Mouse (Mus musculus) hindbrain, embryonic 13.5 days (tissue): ENCODE measurements around the gene Kpna4. TPM values are rescaled to one million over a fixed set of nuclear protein-coding genes. Genes with fewer than 3 reads are reported as not detected.

Experiments used
- ATAC-seq: fragments of 200-750 bp; cut with Nextera tagmentation; 2 replicates; pipeline ENCODE4 v1.8.0; 2017; ENCODE audit warnings: moderate TSS enrichment; ENCODE audit not compliant: low FRiP score
- H3K27ac ChIP-seq: fragments of 300-500 bp; sonication (generic); 2 replicates; pipeline ENCODE4 v1.5.1; 2015; ENCODE audit warnings: inconsistent platforms, mild to moderate bottlenecking, moderate library complexity
- H3K27me3 ChIP-seq: fragments of 300-500 bp; sonication (generic); 2 replicates; pipeline ENCODE4 v1.6.1; 2015; ENCODE audit warnings: mild to moderate bottlenecking, inconsistent platforms
- H3K36me3 ChIP-seq: fragments of 300-500 bp; sonication (generic); 2 replicates; pipeline ENCODE4 v1.6.1; 2015; ENCODE audit warnings: mild to moderate bottlenecking, inconsistent platforms
- H3K4me1 ChIP-seq: fragments of 300-500 bp; sonication (generic); replicated peaks from 2 replicates; pipeline ENCODE4 v1.6.1; 2015; ENCODE audit warnings: inconsistent platforms
- H3K4me2 ChIP-seq: fragments of 300-500 bp; sonication (generic); 2 replicates; pipeline ENCODE4 v1.6.1; 2015; ENCODE audit warnings: inconsistent platforms, mild to moderate bottlenecking, moderate library complexity
- H3K4me3 ChIP-seq: fragments of 300-500 bp; sonication (generic); 2 replicates; pipeline ENCODE4 v1.5.1; 2015; ENCODE audit warnings: mild to moderate bottlenecking, inconsistent platforms
- H3K9ac ChIP-seq: fragments of 300-500 bp; sonication (generic); 2 replicates; pipeline ENCODE4 v1.6.1; 2015; ENCODE audit warnings: mild to moderate bottlenecking, inconsistent platforms
- H3K9me3 ChIP-seq: fragments of 300-500 bp; sonication (generic); 2 replicates; pipeline ENCODE4 v1.6.1; 2016; ENCODE audit warnings: inconsistent platforms
- WGBS: fragments of 180-500 bp; shearing (Covaris S2); methylation state at CpG from one replicate; pipeline ENCODE4 v1.1.7; 2015; 5-methylcytosine and 5-hydroxymethylcytosine counted together
- polyA plus RNA-seq: library from polyadenylated mRNA; unstranded; fragments of >200 nt; fragmentation: Nextera tagmentation; extraction: Ambion mirVana; gene quantifications from 2 replicates; pipeline ENCODE4 v1.2.1, GENCODE M21; 2015

Gene Kpna4
- polyA plus RNA-seq, 1 experiment from 2014 or later, result 37.7 TPM

GRCm38 (mm10) chr3:69140851-69141250 lies 13.9 kb upstream of the Kpna4 start:
- H3K27me3 ChIP-seq, result no peaks in the 10 kb centered on the region
- no peak overlapping the region for H3K4me2 ChIP-seq
- no peak overlapping the region for H3K4me3 ChIP-seq
- no peaks in the 10 kb centered on the region for H3K36me3 ChIP-seq
- H3K9ac ChIP-seq, result no peak overlapping the region
- ATAC-seq, result no peak
- WGBS, result 75% methylated on average over 4 of the region's 4 CpGs
- 0 out of 2 replicates have a peak, but pooled peaks cover 5% of the 10 kb centered on the region for H3K9me3 ChIP-seq
- H3K4me1 ChIP-seq, result no peaks in the 10 kb centered on the region
- no peak overlapping the region for H3K27ac ChIP-seq

- Histone ChIP-seq H3K9me3 (no peaks in the 10 kb centered on the region), H3K36me3 (no peaks in the 10 kb centered on the region), H3K27ac (no peak overlapping the region), H3K27me3 (no peaks in the 10 kb centered on the region), H3K4me3 (no peak overlapping the region), H3K9ac (no peak overlapping the region), H3K4me1 (0 out of 2 replicates have a peak, but pooled peaks cover 2% of the 10 kb centered on the region), H3K4me2 (no peak overlapping the region)
- no peak for ATAC-seq
- 86% methylated on average over 6 of the region's 6 CpGs for WGBS
These were observed 9.1 kb upstream of the Kpna4 start for GRCm38 (mm10) chr3:69136059-69136458.

GRCm38 (mm10) chr3:69130973-69131372 lies 4.1 kb upstream of the Kpna4 start:
- Histone ChIP-seq H3K36me3 (no peaks in the 10 kb centered on the region), H3K9me3 (no peaks in the 10 kb centered on the region), H3K4me2 (no peak overlapping the region), H3K4me1 (peaks cover 2% of the 10 kb centered on the region; the same call in 1 of the 2 replicates), H3K4me3 (no peak overlapping the region), H3K27me3 (peaks cover 3% of the 10 kb centered on the region; the same call in 1 of the 2 replicates), H3K9ac (no peak overlapping the region), H3K27ac (no peak overlapping the region)
- ATAC-seq, result no peak
- 89% methylated on average over 4 of the region's 4 CpGs for WGBS

- peak overlapping the region; percentile 94; the same call in 1 of the 2 replicates for H3K9ac ChIP-seq
- 0 out of 2 replicates have a peak overlapping the region, but pooled peaks have one; percentile 97 for H3K27ac ChIP-seq
- H3K4me1 ChIP-seq, result peaks cover 17% of the 10 kb centered on the region
- peaks cover 3% of the 10 kb centered on the region; the same call in 1 of the 2 replicates for H3K27me3 ChIP-seq
- H3K9me3 ChIP-seq, result no peaks in the 10 kb centered on the region
- peak overlapping the region; percentile 94 for H3K4me3 ChIP-seq
- no peak for ATAC-seq
- 5% methylated on average over 9 of the region's 9 CpGs for whole genome bisulfite sequencing
- peak overlapping the region; percentile 72 for H3K4me2 ChIP-seq
- H3K36me3 ChIP-seq, result no peaks in the 10 kb centered on the region
These were observed 780 bp upstream of the Kpna4 start for GRCm38 (mm10) chr3:69127693-69128092.

GRCm38 (mm10) chr3:69127346-69127678 lies 399 bp upstream of the Kpna4 start:
- peak; percentile 71 for ATAC-seq
- H3K27me3 ChIP-seq, result peaks cover 3% of the 10 kb centered on the region; the same call in 1 of the 2 replicates
- H3K4me2 ChIP-seq, result peak overlapping the region; percentile 72
- peaks cover 17% of the 10 kb centered on the region for H3K4me1 ChIP-seq
- WGBS, result under 1% methylated on average over 10 of the region's 10 CpGs
- H3K36me3 ChIP-seq, result no peaks in the 10 kb centered on the region
- peak overlapping the region; percentile 97; the same call in 1 of the 2 replicates for H3K27ac ChIP-seq
- no peaks in the 10 kb centered on the region for H3K9me3 ChIP-seq
- H3K4me3 ChIP-seq, result peak overlapping the region; percentile 94
- peak overlapping the region; percentile 94 for H3K9ac ChIP-seq

- Histone ChIP-seq H3K36me3 (no peaks in the 10 kb centered on the region), H3K27me3 (peaks cover 3% of the 10 kb centered on the region; the same call in 1 of the 2 replicates), H3K4me1 (peaks cover 23% of the 10 kb centered on the region), H3K4me2 (peak overlapping the region; percentile 72), H3K27ac (peak overlapping the region; percentile 97), H3K9ac (peak overlapping the region; percentile 94), H3K4me3 (peak overlapping the region; percentile 94), H3K9me3 (no peaks in the 10 kb centered on the region)
- ATAC-seq, result no peak
- under 1% methylated on average over 28 of the region's 35 CpGs for WGBS
These were observed 913 bp downstream of the Kpna4 start for GRCm38 (mm10) chr3:69125891-69126508.

- H3K4me3 ChIP-seq, result peak overlapping the region; percentile 94
- 22% methylated on average over 4 of the region's 4 CpGs for whole genome bisulfite sequencing
- H3K9ac ChIP-seq, result peak overlapping the region; percentile 94
- H3K9me3 ChIP-seq, result no peaks in the 10 kb centered on the region
- H3K27me3 ChIP-seq, result peaks cover 3% of the 10 kb centered on the region; the same call in 1 of the 2 replicates
- H3K27ac ChIP-seq, result peak overlapping the region; percentile 97; the same call in 1 of the 2 replicates
- H3K4me1 ChIP-seq, result peaks cover 23% of the 10 kb centered on the region
- no peak for ATAC-seq
- H3K36me3 ChIP-seq, result no peaks in the 10 kb centered on the region
- peak overlapping the region; percentile 72 for H3K4me2 ChIP-seq
These were observed 1.5 kb downstream of the Kpna4 start for GRCm38 (mm10) chr3:69125461-69125860.

GRCm38 (mm10) chr3:69118827-69119226 lies 8.1 kb downstream of the Kpna4 start:
- Histone ChIP-seq H3K4me1 (peaks cover 23% of the 10 kb centered on the region), H3K4me3 (no peak overlapping the region), H3K9me3 (no peaks in the 10 kb centered on the region), H3K9ac (no peak overlapping the region), H3K4me2 (no peak overlapping the region), H3K36me3 (no peaks in the 10 kb centered on the region), H3K27me3 (no peaks in the 10 kb centered on the region), H3K27ac (0 out of 2 replicates have a peak overlapping the region, but pooled peaks have one; percentile 23)
- peak; percentile 52; the same call in 1 of the 2 replicates for ATAC-seq
- 45% methylated on average over 3 of the region's 3 CpGs for WGBS

- Histone ChIP-seq H3K27me3 (no peaks in the 10 kb centered on the region), H3K9me3 (no peaks in the 10 kb centered on the region), H3K4me2 (no peak overlapping the region), H3K9ac (no peak overlapping the region), H3K4me3 (no peak overlapping the region), H3K4me1 (peaks cover 12% of the 10 kb centered on the region), H3K36me3 (no peaks in the 10 kb centered on the region), H3K27ac (no peak overlapping the region)
- 97% methylated on average over 1 of the region's 1 CpGs for WGBS
- no peak for ATAC-seq
These were observed 12.2 kb downstream of the Kpna4 start for GRCm38 (mm10) chr3:69114760-69115159.

- Histone ChIP-seq H3K27ac (no peak overlapping the region), H3K27me3 (no peaks in the 10 kb centered on the region), H3K4me1 (peaks cover 10% of the 10 kb centered on the region), H3K9me3 (no peaks in the 10 kb centered on the region), H3K4me3 (no peak overlapping the region), H3K4me2 (no peak overlapping the region), H3K36me3 (no peaks in the 10 kb centered on the region), H3K9ac (no peak overlapping the region)
- WGBS, result 71% methylated on average over 1 of the region's 1 CpGs
- ATAC-seq, result no peak
These were observed 13.0 kb downstream of the Kpna4 start for GRCm38 (mm10) chr3:69113956-69114355.

- WGBS, result 94% methylated on average over 1 of the region's 1 CpGs
- Histone ChIP-seq H3K9ac (no peak overlapping the region), H3K9me3 (no peaks in the 10 kb centered on the region), H3K4me1 (no peaks in the 10 kb centered on the region), H3K27ac (no peak overlapping the region), H3K4me2 (no peak overlapping the region), H3K36me3 (no peaks in the 10 kb centered on the region), H3K27me3 (no peaks in the 10 kb centered on the region), H3K4me3 (no peak overlapping the region)
- no peak for ATAC-seq
These were observed 17.8 kb downstream of the Kpna4 start for GRCm38 (mm10) chr3:69109079-69109478.

- Histone ChIP-seq H3K4me3 (no peak overlapping the region), H3K9me3 (no peaks in the 10 kb centered on the region), H3K4me1 (no peaks in the 10 kb centered on the region), H3K9ac (no peak overlapping the region), H3K36me3 (peaks cover 55% of the 10 kb centered on the region), H3K27me3 (no peaks in the 10 kb centered on the region), H3K4me2 (no peak overlapping the region), H3K27ac (no peak overlapping the region)
- 93% methylated on average over 7 of the region's 7 CpGs for WGBS
- ATAC-seq, result no peak
These were observed 32.5 kb downstream of the Kpna4 start for GRCm38 (mm10) chr3:69094456-69094855.

GRCm38 (mm10) chr3:69064005-69064404 lies 62.9 kb downstream of the Kpna4 start:
- 75% methylated on average over 1 of the region's 1 CpGs for WGBS
- Histone ChIP-seq H3K36me3 (no peaks in the 10 kb centered on the region), H3K9me3 (no peaks in the 10 kb centered on the region), H3K4me1 (no peaks in the 10 kb centered on the region), H3K9ac (no peak overlapping the region), H3K4me2 (no peak overlapping the region), H3K27ac (no peak overlapping the region), H3K4me3 (no peak overlapping the region), H3K27me3 (no peaks in the 10 kb centered on the region)
- ATAC-seq, result no peak
